Mouse (Mus musculus) layer of hippocampus, postnatal 25 days (tissue): Measurements from ENCODE around the gene Gmfb. TPM values are rescaled to one million over a fixed set of nuclear protein-coding genes. Genes with fewer than 3 reads are reported as not detected.
A peak's percentile ranks its signal among the peaks of the same experiment; 100 is the strongest.
"Not testable (repeated sequence)": the region's sequence is repeated elsewhere in the genome, so short reads cannot be mapped to it uniquely, and the experiment has no call there.

Experiments
- DNase-seq, 2 experiments: peaks; one replicate each; pipeline ENCODE4 v3.0.0; 2022; ENCODE audit warnings: mixed read lengths in 2 of 2, low spot score in 1 of 2; ENCODE audit errors: extremely low spot score in 1 of 2
- total RNA-seq, 2 experiments: library from RNA; stranded (reverse); gene quantifications; 2 replicates each; pipeline ENCODE4 v1.2.3; 2021

The Gmfb gene
- total RNA-seq: 100 to 1,000 TPM; 163 to 168 TPM

DNA sequence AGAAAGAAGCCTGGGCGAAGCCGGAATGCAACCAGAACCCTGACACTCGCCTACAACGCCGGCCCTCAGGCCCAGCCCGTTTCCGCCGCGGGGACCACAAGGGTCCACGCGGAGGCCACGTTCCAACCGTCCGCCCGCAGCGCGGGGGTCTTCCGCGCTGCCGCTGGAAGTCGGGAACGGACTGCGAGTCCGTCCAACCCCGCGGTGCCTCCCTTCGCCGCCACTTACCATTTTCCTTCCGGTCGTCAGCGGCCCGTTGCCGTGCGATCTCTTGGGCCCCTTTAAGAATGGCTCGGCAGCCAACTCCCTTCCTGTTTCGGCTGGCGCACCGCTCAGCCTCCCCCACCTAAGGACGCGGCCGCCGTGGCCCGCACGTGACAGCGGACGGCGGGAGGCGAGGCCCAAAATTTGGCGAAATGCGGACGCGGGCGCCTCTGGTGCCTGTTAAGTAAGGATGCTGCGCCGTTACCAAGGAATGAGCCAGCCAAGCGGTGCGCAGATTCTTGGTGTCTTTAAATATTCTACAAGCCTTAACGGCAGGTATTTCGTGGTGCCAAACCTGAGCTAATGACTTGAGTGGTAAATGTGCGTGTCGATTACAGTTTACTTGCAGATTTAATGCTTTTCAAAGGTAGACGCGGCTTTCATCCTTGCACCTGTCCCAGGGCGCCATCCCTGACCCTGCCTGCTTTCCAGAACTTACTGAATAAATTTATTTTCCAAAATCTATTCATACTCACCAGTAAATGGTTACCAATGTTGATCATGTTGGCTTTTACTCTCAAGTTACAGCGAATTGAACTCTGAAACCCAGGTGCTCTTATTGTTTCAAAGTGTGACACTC is at the start of gene Gmfb:
Gene Gmfb, minus strand, starts transcription at position 370 of the 844 bp plus-strand sequence.
- DNase-seq: peak; percentile 94 to 95

DNA sequence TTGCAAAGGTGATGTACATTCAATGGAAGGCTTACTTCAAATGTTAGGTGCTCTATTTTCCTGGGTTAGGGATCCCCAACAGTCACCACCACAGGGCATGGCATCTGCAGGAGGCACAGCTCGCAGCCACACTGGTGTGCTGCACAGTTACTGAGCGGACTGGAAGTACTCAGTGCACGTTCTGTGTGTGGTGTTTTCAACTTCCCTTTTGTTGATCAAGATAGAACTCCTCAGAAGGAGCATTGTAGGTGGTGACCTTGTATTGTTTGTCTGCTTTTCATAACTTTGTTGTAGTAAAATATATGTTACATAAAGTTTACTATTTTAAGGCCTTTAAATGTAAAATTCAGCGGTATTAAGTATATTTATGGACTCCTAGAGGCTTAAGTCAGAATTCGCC is 40.9 kb upstream of the Gmfb start:
- DNase-seq: no peak

DNA sequence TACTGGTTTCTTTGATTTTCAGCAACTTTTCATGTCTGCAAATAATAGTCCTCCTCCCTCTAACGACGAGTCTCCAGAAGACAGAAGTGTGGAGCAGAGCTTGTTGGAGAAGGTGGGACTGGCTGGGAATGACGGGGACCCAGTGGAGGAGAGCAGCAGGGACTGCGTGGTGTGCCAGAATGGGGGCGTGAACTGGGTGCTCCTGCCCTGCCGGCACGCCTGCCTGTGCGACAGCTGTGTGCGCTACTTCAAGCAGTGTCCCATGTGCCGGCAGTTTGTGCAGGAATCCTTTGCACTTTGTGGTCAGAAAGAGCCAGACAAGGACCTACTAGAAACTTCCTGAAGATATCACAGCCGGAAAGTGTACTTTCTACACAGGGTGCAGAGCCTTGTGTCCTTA is 31.6 kb upstream of the Gmfb start:
- no peak for DNase-seq

DNA sequence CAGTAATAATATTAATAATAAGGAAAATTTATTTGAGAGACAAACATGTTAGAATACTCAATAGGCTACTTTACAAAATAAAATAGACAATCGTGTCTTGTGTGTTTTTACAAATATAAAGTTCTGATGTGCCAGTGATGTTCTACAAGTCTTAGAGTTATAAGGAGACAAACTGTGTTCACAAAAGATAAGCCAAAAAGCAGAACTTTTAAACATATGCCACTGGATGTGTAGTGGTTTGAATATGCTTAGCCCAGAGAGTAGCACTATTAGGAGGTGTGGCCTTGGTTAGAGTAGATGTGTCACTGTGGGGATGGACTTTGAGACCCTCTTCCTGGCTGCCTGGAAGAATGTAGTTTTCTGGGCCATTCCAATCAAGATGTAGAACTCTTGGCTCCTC is 27.7 kb upstream of the Gmfb start:
- no peak for DNase-seq

DNA sequence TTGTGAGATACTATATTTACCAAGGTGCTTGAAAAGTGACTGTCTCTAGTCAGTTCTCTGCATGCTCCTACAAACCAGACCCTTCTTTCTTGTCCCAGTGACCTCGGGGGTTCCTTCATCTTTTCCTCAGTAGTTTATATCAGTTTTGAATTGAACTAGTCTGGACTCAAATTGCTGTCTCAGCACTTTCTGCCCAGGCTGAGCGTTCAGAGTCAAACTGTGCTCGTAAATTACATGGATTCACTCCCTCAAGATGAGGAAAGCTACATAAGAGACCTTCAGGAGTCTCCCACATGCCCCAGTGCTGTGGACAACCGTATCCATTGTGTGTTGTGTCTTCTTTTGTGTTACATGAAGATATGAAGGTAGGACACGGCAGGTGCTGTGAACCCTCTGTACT is 26.7 kb upstream of the Gmfb start:
- DNase-seq: no peak

DNA sequence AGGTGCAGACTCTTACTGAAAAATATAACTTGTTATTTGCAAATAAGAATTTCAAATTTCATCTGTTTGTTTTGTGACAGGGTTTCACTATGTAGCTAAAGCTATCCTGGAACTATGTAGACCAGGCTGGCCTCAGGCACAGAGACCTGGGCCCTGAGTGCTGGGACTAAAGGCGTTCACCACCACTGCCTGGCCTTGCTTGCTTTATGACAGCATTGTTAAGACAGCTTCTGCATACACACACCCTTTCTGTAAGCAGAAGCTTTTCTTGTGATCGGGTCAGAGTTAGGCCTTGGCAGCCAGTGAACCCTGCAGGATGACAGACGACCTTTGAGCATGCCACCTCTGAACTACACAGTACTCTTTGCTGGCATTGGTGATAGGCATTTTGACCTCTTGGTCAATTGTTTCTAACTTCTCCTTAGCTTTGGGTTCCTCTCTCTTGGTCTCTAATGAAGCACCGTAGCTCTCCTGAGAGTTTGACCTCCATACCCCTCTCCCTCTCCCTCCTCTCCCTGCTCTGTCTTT is 26.1 kb upstream of the Gmfb start:
- no peak for DNase-seq

DNA sequence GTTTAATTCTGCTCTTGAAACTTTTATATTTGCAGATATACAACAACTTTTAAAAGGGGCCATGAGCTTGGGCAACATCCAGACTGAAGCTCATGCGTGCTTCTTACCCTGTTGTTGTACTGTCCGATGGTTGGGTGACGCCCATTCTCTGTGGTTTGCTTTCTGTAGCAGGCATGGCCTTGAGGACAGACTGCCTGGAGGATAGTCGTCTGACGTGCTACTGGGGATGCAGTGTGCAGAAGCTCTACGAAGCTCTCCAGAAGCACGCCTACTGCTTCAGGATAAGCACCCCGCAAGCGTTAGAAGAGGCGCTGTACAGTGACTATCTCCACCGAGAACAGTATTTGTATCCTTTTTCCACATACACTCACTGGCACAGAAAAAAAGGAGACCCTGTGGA is 23.7 kb upstream of the Gmfb start:
- no peak for DNase-seq

DNA sequence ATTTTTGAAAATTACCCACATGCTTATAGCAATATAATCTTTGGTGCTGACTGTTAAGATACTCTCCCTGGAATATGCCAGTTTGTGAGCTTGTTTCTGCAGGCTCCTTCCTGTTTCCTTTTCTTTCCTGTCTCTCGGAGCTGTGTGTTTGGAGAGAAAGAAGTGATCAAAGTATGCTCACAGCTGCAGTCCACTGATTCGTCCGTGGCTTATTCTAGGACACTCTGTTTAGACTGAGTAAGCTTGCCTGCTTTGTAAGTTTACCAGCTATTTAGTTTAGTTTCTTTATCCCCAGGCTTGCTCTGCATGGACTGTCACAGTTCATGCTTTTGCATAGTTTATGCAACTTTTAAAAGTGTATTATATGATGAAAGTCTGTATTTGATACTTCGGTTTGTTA is 17.3 kb upstream of the Gmfb start:
- DNase-seq: no peak

DNA sequence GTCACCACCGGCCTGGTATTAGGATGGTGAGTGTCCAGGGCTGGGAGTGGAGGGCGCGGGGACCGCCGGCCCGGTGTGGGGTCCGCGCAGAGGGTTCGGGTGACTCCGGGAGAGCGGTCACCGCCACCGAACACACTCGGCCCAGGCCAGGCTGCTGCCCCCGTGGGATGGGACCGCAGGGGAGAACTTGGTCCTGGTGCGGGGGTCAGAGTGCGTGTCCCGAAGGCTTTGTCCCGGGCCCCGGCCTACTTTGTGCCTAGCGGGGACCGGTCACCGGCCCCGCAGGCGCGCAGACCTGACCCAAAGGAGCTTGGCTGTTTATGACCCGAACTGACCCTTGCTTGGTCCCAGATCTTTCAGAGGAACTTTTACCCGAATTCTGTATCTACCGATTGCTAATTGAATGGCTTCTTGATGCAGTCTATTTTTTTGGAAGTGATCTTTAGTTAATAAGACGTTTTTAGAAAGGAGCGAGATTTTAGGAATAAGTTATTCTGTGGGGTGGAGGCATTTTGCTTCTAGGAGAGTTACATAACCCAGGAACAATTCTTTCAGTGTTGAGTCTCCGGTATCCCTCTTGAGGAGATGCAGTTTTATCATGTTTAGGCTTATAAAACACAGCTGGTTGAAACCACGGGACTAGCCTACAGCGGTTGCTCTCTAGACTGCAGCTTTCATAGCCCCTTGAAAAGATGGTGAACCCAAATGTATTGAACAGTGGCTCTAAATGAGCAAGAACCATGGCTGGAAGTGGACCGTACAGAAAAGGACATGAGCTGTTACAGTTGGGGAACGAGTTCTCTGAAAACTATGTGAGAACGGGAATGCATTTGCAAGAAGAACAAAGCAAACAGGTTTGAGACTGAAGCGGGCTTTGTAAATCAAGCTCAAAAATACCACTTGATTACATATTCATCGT is 10.6 kb upstream of the Gmfb start:
- no peak for DNase-seq

DNA sequence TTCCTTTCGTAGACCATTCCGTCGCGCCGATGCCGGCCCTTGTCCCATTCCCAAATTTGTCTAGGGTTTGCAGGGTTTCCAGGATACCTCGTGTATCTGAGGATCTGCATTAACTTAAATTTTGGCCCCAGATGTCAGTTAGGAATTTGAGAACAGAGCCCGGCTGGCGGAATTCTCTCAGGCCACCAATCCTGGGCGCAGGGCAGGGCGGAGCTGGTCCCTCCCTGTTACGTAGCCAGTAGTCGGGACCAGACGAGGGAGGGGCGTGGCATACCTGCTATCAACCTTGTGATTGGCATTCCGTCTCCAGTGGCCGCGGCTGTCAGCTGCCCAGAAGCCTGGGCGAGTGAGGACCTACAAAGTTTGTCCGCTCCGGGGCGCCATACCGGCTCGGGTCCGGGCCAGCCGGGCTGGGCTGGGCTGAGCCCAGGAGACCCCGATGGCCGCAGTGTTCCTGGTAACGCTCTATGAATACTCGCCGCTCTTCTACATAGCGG is 9.8 kb upstream of the Gmfb start, which contains the start of gene Cgrrf1:
Gene Cgrrf1, plus strand, starts transcription at position 289 of the 497 bp plus-strand sequence.
- DNase-seq: peak; percentile 83

DNA sequence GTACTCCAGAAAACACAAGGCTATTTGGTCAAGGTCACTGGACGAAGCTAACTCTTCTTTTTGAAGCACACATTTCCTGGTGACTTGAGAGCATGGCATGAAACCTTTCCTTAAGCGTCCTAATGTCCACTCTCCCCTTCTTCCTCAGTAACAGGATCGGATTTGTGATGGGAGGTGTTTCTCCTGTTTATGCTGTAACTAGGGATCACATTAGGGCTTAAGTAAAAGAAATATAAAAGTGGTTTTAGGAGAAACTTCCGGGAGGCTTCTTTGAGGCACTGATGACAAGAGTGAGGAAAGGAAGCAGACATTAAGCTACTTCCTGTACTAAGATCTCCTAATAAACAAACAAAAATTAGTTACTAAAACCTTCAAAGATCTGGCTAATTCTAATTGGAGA is 9.3 kb upstream of the Gmfb start:
- no peak for DNase-seq

DNA sequence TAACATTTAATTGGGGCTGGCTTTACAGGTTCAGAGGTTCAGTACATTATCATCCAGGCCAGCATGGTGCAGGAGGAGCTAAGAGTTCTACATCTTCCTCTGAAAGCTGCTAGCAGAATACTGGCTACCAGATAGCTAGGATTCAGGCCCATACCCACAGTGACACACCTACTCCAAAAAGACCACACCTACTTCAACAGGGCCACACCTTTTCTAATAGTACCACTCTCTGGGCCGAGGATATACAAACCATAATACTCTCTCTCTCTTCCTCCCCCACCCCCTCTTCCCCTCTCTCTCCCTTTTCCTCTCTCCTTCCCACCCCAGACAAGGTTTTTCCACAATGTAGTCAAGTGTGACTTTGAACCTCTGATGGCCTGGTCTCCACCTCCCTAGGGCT is 5.4 kb upstream of the Gmfb start:
- DNase-seq: no peak

DNA sequence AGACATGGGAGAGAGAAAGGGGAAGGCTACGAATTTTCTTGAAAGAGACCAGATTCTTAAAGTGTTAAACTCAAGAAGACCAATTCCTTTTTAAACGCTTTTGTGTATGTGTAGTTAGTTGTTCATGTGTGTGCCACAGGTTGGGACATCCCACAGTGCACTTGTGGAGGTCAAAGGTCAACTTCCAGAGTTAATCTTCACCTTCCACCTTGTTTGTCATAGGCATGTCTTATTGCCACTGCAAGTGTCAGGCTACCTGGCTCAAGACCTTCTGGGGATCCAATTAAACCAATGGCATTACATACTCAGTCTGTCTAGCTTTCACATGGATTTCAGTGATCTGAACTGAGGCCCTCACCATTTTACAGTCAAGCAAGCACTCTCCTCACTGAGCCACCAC is 2.0 kb upstream of the Gmfb start:
- no peak for DNase-seq

DNA sequence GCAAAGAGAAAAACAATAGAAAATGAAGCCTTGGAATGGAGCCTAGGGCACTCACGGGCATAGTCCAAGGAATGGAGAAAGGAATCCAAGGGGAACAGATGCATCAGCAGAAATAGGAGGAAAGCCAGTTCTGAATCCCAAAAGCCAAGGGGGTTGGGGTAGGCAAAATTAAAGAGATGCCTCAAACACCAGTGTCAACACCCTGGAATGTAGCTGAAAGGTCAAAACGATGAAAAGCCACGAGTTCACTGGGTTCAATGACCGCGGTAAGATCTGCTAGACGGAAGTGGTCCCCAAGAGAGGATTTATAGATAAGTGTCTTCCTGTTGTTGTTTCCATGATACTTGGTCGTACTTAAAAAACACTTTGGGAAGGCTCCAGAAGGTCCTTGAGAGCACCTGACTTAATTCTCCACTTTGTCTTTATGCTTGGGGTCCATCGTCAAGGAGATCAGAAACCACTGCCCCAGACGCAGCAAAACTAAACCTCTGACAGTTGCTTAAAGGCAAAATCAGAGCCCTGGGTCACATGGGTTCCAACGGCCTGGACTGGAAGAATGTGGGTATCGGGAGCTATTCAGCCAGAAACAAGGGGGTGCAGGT is 670 bp downstream of the Gmfb start:
- no peak for DNase-seq

DNA sequence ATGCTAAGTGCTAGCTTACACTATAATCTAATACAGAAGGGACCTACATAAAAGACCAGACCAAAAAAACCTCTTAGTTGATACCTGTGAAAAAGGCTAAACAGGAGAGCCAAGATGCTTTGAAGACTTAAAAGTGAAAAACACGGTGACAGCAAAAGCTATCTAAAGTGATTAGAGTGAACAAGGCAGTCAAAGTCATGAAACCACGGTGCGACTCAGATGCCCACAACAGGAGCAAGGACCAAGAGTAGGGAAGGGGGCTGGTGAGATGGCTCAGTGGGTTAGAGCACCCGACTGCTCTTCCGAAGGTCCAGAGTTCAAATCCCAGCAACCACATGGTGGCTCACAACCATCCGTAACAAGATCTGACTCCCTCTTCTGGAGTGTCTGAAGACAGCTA is 2.1 kb downstream of the Gmfb start:
- DNase-seq: not testable (repeated sequence)

DNA sequence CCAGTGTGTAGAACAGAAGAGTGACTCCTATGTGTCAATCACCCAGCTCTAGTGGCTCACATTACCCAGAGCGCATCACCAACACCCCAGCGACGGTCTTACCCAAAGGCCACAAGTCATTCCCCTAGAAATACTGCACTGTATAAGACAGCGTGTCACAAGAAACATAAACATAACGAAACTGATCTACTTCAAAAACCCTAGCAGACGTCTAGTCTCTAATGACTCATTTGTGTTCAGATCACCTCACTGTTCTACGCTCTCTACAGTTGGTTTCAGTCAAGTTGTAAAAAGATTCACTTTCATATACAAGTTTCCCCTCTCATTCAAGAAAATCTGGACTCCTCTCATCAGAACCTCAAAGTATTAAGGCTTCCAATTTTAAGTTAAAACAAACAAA is 3.3 kb downstream of the Gmfb start:
- DNase-seq: no peak

DNA sequence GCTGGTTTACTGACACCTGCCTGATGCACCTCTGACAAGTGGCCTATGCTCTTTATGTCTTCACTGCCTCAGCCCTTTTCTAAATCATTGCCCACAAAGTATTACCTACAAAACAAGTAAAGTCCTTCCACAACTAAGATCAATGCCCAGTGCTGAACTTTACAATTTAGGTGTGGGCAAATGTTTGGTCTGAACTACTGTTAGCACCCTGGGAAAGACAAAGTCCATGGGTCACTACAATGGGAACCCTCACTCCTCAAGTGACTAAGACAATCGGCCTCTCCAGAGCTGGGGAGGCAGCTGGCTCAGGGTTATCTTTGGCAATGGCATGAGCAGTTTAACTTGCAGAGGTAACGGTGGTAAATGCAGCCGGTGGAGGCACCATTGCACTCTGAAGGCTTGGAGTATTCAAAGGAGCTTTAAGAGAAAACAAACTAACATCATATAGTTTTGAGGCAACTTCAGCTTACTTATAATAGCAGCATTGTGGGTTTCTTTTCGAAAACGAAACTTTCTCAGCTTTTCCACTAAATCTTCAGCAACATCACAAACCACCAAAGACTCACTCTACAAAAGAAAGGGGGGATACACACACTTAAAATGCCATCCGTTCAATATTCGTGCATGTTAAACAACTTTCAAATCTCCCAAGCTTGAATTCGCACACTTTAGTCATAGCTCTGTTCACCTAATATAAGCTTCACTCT is 5.0 kb downstream of the Gmfb start:
- no peak for DNase-seq

DNA sequence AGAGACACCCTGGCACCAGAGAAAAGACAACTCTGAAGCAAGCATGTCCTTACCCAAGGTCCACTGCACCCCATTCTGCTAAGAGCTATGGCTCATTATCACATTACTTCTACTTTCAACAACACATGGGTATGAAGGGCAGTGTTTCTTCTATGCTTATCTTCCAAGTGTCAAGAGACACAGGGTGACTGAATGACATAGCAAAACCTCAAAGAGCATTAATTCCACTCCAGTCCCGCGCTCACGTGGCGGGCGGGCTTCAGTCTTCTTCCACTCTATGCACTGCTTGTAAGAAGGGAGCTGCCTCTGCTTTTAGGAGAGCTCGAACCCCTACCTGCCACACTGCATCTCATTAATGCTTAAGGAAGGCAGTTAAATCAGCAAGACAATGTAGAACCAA is 6.4 kb downstream of the Gmfb start:
- no peak for DNase-seq

DNA sequence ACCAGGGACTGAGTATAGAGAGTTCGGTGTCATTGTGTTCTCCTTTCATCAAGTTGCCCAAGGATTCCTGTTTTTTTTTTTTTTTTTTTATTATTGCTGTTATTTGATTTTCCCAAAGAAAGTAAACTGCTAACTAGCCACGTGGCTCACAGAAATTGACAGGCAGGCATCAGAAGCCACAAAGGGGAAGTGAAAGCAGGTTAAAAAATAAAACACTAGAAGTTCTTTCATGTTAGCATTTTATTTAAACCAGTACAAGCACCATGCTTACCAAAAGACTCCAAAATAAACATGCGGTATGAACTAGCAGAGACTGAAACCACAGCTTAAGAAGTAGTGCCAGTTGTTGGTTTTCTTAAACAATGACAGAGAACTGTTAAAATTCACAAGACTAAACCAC is 14.1 kb downstream of the Gmfb start:
- no peak for DNase-seq

DNA sequence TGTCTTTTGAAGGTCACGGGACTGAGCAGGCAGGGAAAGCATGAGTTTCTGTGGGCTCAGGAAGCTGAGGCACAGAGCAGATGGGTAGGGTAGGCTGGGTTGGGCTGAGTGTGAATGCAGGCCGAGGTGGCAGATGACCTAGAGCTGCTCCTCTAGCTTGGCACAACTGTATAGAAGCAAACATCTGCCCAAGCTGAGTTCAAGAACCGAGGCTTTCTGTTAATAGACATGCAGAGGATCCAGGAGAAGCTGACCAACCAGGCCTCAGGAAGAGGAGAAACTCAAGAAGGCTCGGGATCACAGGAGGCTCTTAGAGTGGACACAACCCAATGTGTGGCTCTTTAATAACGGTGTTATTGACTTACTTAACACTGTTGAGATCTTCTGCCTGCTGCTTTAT is 15.9 kb downstream of the Gmfb start:
- no peak for DNase-seq
